Mouse (Mus musculus): Measurements from ENCODE around the gene Klhl7.

Gene Klhl7

GRCm38 (mm10) chr5:24100106-24100809 lies at the start of gene Klhl7:
Gene Klhl7 (plus strand): TSS chr5:24100605.
- in situ Hi-C loops (cut with MboI) = no loop called here

GRCm38 (mm10) chr5:24051755-24052675 lies 48.4 kb upstream of the Klhl7 start:
- in situ Hi-C loops (cut with MboI) = no loop called here

GRCm38 (mm10) chr5:24053245-24054190 lies 46.9 kb upstream of the Klhl7 start:
- in situ Hi-C loops (cut with MboI) = no loop called here

GRCm38 (mm10) chr5:24054382-24054781 lies 46.0 kb upstream of the Klhl7 start:
- in situ Hi-C loops (cut with MboI) = no loop called here

- in situ Hi-C loops (cut with MboI) = no loop called here
These were observed 43.5 kb upstream of the Klhl7 start for GRCm38 (mm10) chr5:24056865-24057264.

GRCm38 (mm10) chr5:24057592-24057991 lies 42.8 kb upstream of the Klhl7 start:
- in situ Hi-C loops (cut with MboI) = no loop called here

GRCm38 (mm10) chr5:24060949-24061348 lies 39.5 kb upstream of the Klhl7 start:
- in situ Hi-C loops (cut with MboI) = no loop called here

- in situ Hi-C loops (cut with MboI) = no loop called here
These were observed 37.4 kb upstream of the Klhl7 start for GRCm38 (mm10) chr5:24063034-24063433.

- in situ Hi-C loops (cut with MboI) = no loop called here
These were observed 36.9 kb upstream of the Klhl7 start for GRCm38 (mm10) chr5:24063545-24063944.

GRCm38 (mm10) chr5:24068955-24069354 lies 31.4 kb upstream of the Klhl7 start:
- in situ Hi-C loops (cut with MboI) = no loop called here

- in situ Hi-C loops (cut with MboI) = no loop called here
These were observed 28.4 kb upstream of the Klhl7 start for GRCm38 (mm10) chr5:24072031-24072430.

GRCm38 (mm10) chr5:24076986-24077718 lies 23.3 kb upstream of the Klhl7 start:
- in situ Hi-C loops (cut with MboI) = no loop called here

- in situ Hi-C loops (cut with MboI) = no loop called here
These were observed 22.6 kb upstream of the Klhl7 start for GRCm38 (mm10) chr5:24077739-24078306.

- in situ Hi-C loops (cut with MboI) = no loop called here
These were observed 21.8 kb upstream of the Klhl7 start for GRCm38 (mm10) chr5:24078420-24079179.

GRCm38 (mm10) chr5:24080826-24081225 lies 19.6 kb upstream of the Klhl7 start:
- in situ Hi-C loops (cut with MboI) = no loop called here

GRCm38 (mm10) chr5:24084835-24085234 lies 15.6 kb upstream of the Klhl7 start:
- in situ Hi-C loops (cut with MboI) = no loop called here

- in situ Hi-C loops (cut with MboI) = no loop called here
These were observed 14.2 kb upstream of the Klhl7 start for GRCm38 (mm10) chr5:24086241-24086640.

GRCm38 (mm10) chr5:24086865-24087264 lies 13.5 kb upstream of the Klhl7 start:
- in situ Hi-C loops (cut with MboI) = no loop called here

GRCm38 (mm10) chr5:24088451-24088850 lies 12.0 kb upstream of the Klhl7 start:
- in situ Hi-C loops (cut with MboI) = no loop called here

GRCm38 (mm10) chr5:24092496-24092895 lies 7.9 kb upstream of the Klhl7 start:
- in situ Hi-C loops (cut with MboI) = no loop called here

All from mature B cell (primary cell).